Mouse (Mus musculus): ENCODE data around the gene Specc1l.

Specc1l gene

DNA sequence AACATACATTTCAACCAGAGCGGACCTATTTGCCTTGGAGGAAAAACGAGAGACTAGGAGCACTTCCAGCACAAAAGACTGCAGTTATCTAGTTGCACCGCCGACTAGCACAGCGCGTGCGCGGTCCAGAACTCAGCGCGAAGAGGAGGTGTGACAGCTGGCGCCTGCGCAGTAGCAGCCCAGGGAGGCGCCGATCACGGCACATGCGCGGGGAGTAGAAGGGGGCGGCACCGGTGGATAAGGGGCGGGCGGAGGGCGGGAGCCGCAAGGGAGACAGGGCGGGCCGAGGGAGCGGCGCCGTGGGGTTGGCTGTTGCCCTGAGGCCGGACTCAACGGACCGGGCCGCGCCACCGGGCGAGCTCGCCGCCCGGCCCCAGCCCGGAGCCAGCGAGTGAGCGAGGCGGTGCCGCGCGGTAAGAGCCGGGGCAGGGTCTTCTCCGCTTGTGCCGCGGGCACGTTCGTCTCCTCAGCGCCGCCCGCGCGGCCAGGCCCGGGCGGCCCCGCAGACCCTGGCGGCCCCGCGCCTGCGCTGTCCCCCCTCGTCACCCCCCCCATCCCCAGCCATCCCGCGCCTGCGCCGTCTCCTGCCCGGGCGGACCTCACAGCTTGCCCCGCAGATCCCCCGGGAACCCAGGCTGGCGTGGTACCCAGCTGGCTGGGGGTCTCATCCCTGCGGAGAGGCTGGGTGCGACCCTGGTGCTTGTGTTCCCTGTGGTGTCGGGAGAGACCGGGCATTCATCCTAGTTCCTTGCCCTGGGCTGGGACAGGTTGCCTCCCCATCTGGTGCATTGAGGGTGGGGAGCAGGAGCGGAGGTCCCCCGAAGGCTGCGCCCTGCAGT, at the start of gene Specc1l:
Gene Specc1l (plus strand): TSS at position 267 of the 839 bp plus-strand sequence.
- peak; percentile 98 for DNase-seq

DNA sequence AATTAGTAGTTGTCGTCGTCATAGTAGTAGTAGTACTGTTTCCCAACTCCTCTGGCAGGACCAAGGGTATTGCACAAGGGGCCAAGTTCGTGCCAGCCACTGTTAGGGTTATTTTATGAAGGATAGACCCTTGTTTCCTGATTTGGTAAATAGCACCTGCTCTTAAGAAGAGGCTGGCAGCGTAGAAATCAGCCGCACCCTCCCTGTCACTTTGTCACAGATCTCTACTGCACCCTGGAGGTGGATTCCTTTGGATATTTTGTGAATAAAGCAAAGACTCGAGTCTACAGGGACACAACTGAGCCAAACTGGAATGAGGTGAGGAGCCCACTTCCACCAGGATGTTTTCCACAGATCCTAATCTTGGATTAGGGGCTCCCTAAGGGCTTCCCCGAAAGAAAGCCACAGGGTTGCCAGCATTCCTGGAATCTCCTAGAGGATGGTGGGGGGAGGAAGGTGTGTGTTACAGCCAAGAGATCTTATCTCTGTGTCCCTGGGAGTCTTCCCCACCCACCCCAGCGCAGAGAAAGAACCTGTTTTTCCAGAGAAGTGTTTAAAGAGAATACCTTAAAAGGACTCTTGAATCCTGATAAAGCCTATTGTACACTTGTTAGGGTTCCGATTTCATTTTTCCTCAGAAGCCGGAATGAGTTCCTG, 45.9 kb upstream of the Specc1l start:
- no peak for DNase-seq

GRCm38 (mm10) chr10:75166601-75167000, 45.3 kb upstream of the Specc1l start:
- DNase-seq: peak; percentile 3

DNA sequence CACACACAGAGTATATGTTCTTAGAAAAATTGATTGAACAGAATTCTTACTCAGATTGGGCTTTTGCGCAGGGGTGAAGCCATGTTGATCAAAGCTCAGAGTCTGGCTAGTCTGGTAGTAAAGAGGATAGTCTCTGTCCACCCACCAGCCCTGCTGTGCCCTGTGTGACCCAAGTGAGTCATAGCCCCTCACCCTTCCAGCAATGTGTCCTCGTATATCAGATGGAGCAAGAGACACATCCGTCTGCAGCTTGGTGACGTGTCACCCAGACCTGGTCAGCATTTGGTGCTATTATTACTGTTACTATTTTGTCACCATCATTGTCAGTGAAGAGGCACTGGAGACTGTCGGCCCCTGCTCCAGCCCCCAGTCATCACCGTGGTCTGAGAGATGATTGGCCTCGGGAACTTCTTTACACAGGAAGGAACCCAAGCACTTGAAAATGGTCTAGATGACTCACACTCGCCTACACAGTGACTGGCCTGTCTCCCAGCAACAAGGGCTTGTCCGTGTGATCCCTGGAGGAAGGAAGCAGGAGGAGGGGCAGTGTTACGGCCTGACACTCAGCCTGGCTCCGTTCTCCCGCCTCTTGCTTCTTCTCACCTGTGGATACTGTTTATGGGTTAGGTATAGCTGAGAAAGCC, 41.5 kb upstream of the Specc1l start:
- peak; percentile 57 for DNase-seq

DNA sequence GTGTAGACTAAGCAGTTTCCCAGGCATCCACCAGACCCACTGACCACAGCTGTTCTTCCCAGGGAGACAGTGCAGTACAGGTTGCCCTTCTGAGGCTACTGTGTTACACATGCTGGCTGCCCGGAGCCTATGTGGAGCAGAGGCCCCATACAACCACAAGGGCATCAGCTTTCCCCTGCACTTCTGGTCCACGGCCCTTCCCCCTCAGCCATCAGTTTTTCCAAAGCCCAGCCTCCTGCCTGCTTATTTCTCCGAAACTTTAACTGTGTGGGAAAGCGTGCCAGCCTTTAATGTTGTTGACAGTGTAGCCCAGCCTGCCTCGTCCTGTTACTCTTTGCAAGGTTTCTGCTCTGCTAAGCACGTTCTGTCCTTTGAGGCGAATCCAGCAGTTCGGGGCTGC, 38.8 kb upstream of the Specc1l start:
- peak; percentile 37 for DNase-seq

GRCm38 (mm10) chr10:75173712-75174111, 38.2 kb upstream of the Specc1l start:
- no peak for DNase-seq

DNA sequence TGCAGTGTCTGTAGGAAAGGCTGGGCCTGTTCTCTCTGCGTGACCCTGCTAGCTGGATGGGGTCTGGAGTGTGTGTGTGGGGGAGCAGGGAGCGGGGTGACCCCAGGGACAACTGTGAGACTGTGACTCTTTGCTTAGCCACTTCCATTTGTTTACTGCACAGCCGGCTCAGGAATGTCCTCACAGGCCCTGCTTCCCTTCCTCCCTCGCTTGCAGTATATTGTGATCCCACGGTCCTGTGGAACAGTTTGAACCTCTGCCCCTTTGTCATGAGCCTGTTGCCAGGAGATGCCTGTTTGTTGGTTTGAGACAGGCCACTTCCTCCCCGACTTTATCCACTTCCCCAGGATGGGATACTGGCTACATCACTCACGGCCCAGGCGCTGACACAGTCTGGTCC, 35.4 kb upstream of the Specc1l start:
- DNase-seq: peak; percentile 36

- DNase-seq: no peak
Observed at GRCm38 (mm10) chr10:75178911-75179310, 33.0 kb upstream of the Specc1l start.

DNA sequence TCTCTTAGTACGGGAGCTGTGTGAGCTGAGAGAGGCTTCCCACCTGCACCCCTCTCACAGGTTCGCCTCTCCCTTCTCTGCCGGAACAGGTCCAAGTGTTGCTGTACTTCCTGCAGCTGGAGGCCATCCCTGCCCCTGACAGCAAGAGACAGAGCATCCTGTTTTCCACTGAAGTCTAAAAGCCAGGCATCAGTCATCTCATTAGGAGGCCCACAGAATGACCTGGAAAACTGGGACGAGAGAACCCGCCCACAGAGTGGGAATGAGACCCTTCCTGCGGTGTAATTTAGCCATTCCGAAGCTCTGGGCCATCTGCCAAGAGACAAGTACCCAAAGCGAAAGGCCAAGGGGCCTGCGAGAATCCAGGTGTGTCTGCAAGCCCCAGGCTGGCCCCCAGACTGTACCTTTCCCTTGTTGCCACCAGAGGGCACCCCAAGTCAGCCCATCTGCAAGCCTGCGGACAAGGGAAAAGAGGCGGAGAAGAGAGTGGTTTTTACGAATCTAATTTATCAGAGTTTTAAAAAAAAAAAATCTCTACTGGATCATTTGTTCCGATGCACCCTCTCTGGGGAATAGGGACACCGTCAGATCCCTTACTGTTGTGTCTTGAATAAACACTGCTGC, 29.6 kb upstream of the Specc1l start:
- peak; percentile 85 for DNase-seq

DNA sequence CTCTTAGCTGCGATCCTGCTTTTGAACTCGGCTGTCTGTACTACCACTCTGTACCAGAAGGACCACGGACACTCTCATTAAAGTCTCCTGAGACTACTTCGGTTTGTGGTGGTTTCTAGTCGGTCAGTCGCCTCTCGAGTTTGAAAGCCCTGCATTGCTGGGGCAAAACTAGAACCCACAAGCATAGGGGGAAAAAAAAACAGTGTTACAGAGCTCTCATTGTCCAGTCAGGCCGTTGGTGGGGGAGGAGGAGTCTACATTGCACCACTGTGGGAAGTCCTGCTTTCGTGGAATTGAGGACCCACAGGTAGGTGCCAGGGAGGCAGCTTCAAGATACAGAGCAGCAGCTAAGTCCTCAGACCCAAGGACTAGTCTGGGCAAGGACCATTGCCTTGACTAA, 27.0 kb upstream of the Specc1l start:
- no peak for DNase-seq

- no peak for DNase-seq
Observed at GRCm38 (mm10) chr10:75186551-75186950, 25.3 kb upstream of the Specc1l start.

- no peak for DNase-seq
Observed at GRCm38 (mm10) chr10:75187366-75188056, 24.4 kb upstream of the Specc1l start.

GRCm38 (mm10) chr10:75191647-75192046, 20.2 kb upstream of the Specc1l start:
- DNase-seq: no peak

- no peak for DNase-seq
Observed at GRCm38 (mm10) chr10:75197817-75198216, 14.1 kb upstream of the Specc1l start.

- no peak for DNase-seq
Observed at GRCm38 (mm10) chr10:75200733-75201132, 11.1 kb upstream of the Specc1l start.

DNA sequence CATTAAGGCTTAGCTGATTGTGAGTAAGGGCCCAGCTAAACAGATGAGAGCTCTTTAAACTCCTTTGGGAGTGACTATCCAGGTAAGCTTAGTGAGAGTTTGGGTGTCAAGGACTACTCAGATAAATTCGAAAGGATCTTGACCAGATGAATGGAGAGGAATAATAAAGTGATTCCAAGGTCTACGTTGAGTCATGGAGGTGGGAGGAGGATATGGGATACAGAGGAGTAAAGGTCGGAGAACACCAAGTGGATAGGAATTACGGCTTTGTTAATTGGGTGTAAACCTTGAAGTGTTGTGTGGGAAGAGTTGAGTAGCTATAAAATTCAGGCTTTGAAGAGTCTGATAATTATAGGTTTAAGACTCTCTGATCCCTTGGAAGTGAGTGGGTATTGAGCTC, 5.7 kb upstream of the Specc1l start:
- DNase-seq: no peak

DNA sequence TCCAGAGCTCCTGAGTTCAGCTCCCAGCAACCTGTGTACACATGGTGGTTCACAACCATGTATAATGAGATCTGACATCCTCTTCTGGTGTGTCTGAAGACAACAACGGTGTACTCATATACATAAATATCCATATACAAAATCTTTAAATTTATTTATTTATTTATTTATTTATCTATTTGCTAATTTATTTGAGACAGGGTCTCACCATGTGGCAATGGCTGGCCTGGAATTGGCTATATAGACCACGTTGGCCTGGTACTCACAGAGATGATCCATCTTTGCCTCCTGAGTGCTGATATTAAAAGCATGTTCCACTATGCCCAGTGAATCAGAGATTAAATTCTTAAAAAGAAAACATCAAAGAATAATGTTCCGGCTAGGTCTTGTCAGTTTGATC, 1.0 kb upstream of the Specc1l start:
- DNase-seq: no peak

- DNase-seq: peak; percentile 33
Observed at GRCm38 (mm10) chr10:75212981-75213380, 1.1 kb downstream of the Specc1l start.

- no peak for DNase-seq
Observed at GRCm38 (mm10) chr10:75220722-75221121, 8.8 kb downstream of the Specc1l start.

DNA sequence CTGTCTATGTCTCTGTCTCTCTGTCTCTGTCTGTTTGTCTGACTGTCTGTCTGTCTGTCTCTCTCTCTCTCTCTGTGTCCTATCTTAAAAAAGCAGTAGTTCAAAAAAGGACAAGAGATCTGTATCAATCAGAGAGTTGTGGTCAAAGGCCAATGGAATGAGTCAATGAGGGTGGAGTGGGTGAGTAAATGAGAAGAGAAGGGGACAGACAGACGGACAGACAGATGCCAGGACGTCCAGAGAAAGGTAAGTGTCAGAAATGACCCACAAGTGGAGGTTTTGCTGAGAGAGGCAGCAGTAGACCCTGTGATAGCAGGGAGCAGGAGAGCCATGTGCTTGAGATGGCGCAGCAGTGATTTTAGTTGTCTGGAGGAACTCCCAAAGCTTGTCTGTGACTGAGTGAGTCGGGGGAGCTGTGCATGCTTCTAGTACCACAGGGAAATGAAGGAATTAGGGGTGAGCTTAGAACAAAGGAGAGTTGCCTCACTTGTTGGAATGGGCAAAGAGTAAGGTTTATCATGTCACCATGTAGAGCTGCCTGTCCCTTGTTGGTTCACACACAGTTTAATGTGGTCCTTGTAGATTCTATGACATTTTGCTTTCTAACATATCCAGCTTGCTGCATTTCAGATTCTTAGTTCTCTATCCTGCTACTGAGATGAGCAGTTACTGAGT, 10.2 kb downstream of the Specc1l start:
- no peak for DNase-seq

DNA sequence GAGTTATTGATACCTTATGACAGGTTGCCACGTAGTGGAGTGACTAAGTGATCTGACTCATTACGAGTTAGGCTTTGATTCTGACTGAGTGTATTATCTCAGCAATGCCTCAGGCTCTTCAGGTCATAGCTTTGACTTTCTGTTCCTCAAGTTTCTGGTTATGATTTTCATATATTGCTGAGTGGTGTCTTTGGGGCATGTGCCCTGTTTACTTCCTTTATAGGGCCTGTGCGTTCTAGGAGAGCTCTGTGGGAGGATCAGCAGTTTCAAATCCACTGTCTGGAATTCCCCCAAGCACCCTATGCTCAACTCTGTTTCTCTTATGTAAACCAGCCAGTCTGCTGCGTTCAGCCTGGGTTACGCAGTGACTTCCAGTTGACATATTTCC, 10.7 kb downstream of the Specc1l start:
- DNase-seq: no peak

- no peak for DNase-seq
Observed at GRCm38 (mm10) chr10:75224154-75224553, 12.3 kb downstream of the Specc1l start.
